Mouse (Mus musculus): ENCODE data around the gene Arhgef10l. TPM values are rescaled to one million over a fixed set of nuclear protein-coding genes. Genes with fewer than 3 reads are reported as not detected.

The Arhgef10l gene
- total and polyA plus RNA-seq, 3 experiments = 10.2 to 26.0 TPM; not detected in 1

DNA sequence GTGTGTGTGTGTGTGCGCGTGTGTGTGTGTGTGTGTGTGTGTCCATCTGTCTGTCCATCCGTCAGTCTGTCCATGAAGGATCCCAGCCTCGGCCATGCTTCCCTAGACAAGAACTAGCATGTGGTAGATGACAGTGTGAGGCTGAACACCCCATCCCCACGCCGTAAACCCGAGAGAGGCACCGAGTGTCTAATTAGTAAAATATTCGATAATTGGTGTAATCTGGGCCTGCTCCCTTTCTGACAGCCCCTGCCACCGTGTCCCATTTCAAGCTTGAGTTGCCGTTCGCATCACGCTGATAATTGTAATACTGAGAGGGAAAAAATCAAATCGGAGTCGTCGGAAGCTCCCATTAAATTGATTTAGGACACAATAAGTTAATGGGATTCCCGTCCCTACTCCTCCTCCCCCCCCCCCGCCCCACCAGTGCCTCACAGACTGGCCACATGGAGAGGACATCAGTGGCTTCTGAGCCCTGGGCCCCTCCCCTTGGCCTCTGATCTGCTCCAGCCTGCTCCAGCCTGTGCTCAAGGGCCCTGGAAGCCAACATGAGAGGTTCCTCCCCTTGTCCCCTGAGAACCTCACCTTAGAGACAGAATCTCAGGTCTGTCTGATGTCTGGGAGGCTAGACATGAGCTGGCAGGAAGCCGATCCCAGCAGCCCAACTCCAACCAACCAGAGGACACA, 160.7 kb downstream of the Arhgef10l start:
- no peaks in the 10 kb centered on the region for H3K9me3 ChIP-seq (replicated peaks; ENCODE audit: insufficient read depth, low read length)
- TF ChIP-seq ETS1 (IDR thresholded peaks at IDR 0.05; ENCODE audit: low read depth, low read length) (no peak), POLR2AphosphoS2 (IDR thresholded peaks at IDR 0.05; ENCODE audit: low read length) (no peak), ZKSCAN1 (IDR thresholded peaks at IDR 0.05; ENCODE audit: low read depth, low read length) (no peak), ZMIZ1 (IDR thresholded peaks at IDR 0.05; ENCODE audit: low read depth, low read length) (no peak), CTCF (IDR thresholded peaks at IDR 0.05 in 2 of 3, conservative IDR thresholded peaks at IDR 0.05 in 1 of 3; ENCODE audit: control insufficient read depth in 1 of 3, insufficient read depth in 1 of 3, low read depth in 2 of 3, low read length in 3 of 3, poor library complexity in 1 of 3, severe bottlenecking in 1 of 3) (no peak), BHLHE40 (IDR thresholded peaks at IDR 0.05; ENCODE audit: borderline replicate concordance, low read depth, low read length) (no peak), MAZ (IDR thresholded peaks at IDR 0.05; ENCODE audit: low read depth, low read length) (no peak), MYC (IDR thresholded peaks at IDR 0.05; ENCODE audit: low read depth, low read length) (no peak), GATA1 (IDR thresholded peaks at IDR 0.05; ENCODE audit: low read depth, low read length) (no peak), POLR2AphosphoS5 (IDR thresholded peaks at IDR 0.05; ENCODE audit: borderline replicate concordance, low read depth, low read length) (no peak), ZNF384 (IDR thresholded peaks at IDR 0.05; ENCODE audit: low read depth, low read length) (no peak), MYB (IDR thresholded peaks at IDR 0.05; ENCODE audit: low read depth, low read length) (no peak)
- no peaks in the 10 kb centered on the region for H3K36me3 ChIP-seq (ENCODE audit: control insufficient read depth in 1 of 2, insufficient read depth in 2 of 2, low read length in 2 of 2)
- H3K27ac ChIP-seq (ENCODE audit: control insufficient read depth, low read depth, low read length) = no peak overlapping the region
- no peak for DNase-seq (ENCODE audit: low read depth, low spot score)
- H3K79me2 ChIP-seq (ENCODE audit: control insufficient read depth, insufficient read depth, low read length, poor library complexity) = no peaks in the 10 kb centered on the region
- no peak overlapping the region for H3K9ac ChIP-seq (ENCODE audit: control insufficient read depth, low read depth, low read length, poor library complexity, severe bottlenecking)
- H3K4me1 ChIP-seq (ENCODE audit: control insufficient read depth in 1 of 2, insufficient read depth in 2 of 2, low read length in 2 of 2) = no peaks in the 10 kb centered on the region
- H3K4me3 ChIP-seq (ENCODE audit: control insufficient read depth in 1 of 2, insufficient read depth in 1 of 2, low read depth in 2 of 2, low read length in 2 of 2) = no peak overlapping the region
- H3K27me3 ChIP-seq (ENCODE audit: control insufficient read depth in 1 of 2, insufficient read depth in 2 of 2, low read length in 2 of 2) = no peaks in the 10 kb centered on the region

DNA sequence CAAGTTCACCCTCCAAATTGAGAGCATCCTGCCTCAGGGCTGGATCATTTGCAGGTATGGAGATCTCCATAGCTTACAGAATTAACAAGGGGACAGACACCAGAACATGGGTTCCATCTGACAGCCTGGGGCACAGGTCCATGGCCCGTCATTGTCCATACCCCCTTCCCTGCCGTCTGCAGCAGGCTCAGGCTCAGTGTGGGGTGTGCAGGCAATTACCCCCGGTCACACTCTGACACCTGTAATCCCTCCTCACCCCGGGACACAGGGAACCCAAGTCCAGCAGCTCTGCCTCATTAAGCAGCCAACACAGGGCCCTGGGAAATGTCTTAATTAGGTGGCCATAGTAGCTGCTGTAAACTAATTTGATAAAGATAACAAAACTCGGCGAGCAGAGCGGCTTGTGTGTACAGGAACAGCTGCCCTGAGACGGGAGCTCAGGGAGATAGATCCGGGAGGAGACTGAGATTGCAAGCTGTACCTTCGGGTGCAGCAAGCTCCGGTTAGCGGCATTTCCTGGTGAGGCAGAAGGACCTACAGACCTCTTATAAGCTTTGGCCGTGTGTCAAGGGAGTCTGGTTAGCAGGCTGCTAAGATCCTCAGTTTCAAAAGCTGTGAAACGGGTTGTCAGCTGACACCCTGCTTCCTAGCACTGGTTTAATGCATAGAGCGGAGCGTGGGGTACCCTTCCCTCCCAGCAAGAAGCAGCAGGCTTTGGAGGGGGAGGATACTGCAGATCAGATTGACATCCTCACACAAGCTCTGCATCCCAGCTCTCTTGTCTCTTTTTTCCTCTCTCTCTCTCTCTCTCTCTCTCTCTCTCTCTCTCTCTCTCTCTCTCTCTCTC, 161.5 kb downstream of the Arhgef10l start:
- H3K27me3 ChIP-seq (ENCODE audit: control insufficient read depth in 1 of 2, insufficient read depth in 2 of 2, low read length in 2 of 2) = no peaks in the 10 kb centered on the region
- H3K27ac ChIP-seq (ENCODE audit: control insufficient read depth, low read depth, low read length) = no peak overlapping the region
- H3K9me3 ChIP-seq (replicated peaks; ENCODE audit: insufficient read depth, low read length) = no peaks in the 10 kb centered on the region
- no peaks in the 10 kb centered on the region for H3K36me3 ChIP-seq (ENCODE audit: control insufficient read depth in 1 of 2, insufficient read depth in 2 of 2, low read length in 2 of 2)
- H3K4me1 ChIP-seq (ENCODE audit: control insufficient read depth in 1 of 2, insufficient read depth in 2 of 2, low read length in 2 of 2) = no peaks in the 10 kb centered on the region
- TF ChIP-seq ZC3H11A (IDR thresholded peaks at IDR 0.05; ENCODE audit: low read depth, low read length) (no peak), CHD2 (IDR thresholded peaks at IDR 0.05; ENCODE audit: low read length) (no peak), MXI1 (IDR thresholded peaks at IDR 0.05; ENCODE audit: low read depth, low read length) (no peak), TAL1 (IDR thresholded peaks at IDR 0.05; ENCODE audit: low read length) (no peak), SMC3 (IDR thresholded peaks at IDR 0.05; ENCODE audit: low read depth, low read length) (no peak)
- no peak for DNase-seq (ENCODE audit: low read depth, low spot score)
- H3K9ac ChIP-seq (ENCODE audit: control insufficient read depth, low read depth, low read length, poor library complexity, severe bottlenecking) = no peak overlapping the region
- no peak overlapping the region for H3K4me3 ChIP-seq (ENCODE audit: control insufficient read depth in 1 of 2, insufficient read depth in 1 of 2, low read depth in 2 of 2, low read length in 2 of 2)
- no peaks in the 10 kb centered on the region for H3K79me2 ChIP-seq (ENCODE audit: control insufficient read depth, insufficient read depth, low read length, poor library complexity)
